Mouse (Mus musculus): ENCODE data around the gene Fnip2.

The Fnip2 gene

GRCm38 (mm10) chr3:79564875-79565606, 2.6 kb downstream of the Fnip2 start:
- no peak for DNase-seq (ENCODE audit: low spot score)

- no peak for DNase-seq (ENCODE audit: low spot score)
These were observed 4.1 kb downstream of the Fnip2 start for GRCm38 (mm10) chr3:79563511-79563910.

- DNase-seq (ENCODE audit: low spot score): no peak
These were observed 5.5 kb downstream of the Fnip2 start for GRCm38 (mm10) chr3:79561784-79562715.

GRCm38 (mm10) chr3:79560555-79560954, 7.0 kb downstream of the Fnip2 start:
- no peak for DNase-seq (ENCODE audit: low spot score)

GRCm38 (mm10) chr3:79559773-79560045, 7.9 kb downstream of the Fnip2 start:
- no peak for DNase-seq (ENCODE audit: low spot score)

- DNase-seq (ENCODE audit: low spot score): no peak
These were observed 8.4 kb downstream of the Fnip2 start for GRCm38 (mm10) chr3:79559021-79559772.

GRCm38 (mm10) chr3:79555061-79555460, 12.5 kb downstream of the Fnip2 start:
- DNase-seq (ENCODE audit: low spot score): no peak

GRCm38 (mm10) chr3:79553779-79554178, 13.8 kb downstream of the Fnip2 start:
- DNase-seq (ENCODE audit: low spot score): no peak

GRCm38 (mm10) chr3:79551826-79552552, 15.6 kb downstream of the Fnip2 start:
- DNase-seq (ENCODE audit: low spot score): no peak

- DNase-seq (ENCODE audit: low spot score): no peak
These were observed 17.7 kb downstream of the Fnip2 start for GRCm38 (mm10) chr3:79549751-79550393.

GRCm38 (mm10) chr3:79548681-79549437, 18.7 kb downstream of the Fnip2 start:
- DNase-seq (ENCODE audit: low spot score): no peak

- DNase-seq (ENCODE audit: low spot score): no peak
These were observed 25.0 kb downstream of the Fnip2 start for GRCm38 (mm10) chr3:79542585-79542984.

- no peak for DNase-seq (ENCODE audit: low spot score)
These were observed 27.9 kb downstream of the Fnip2 start for GRCm38 (mm10) chr3:79539656-79540055.

- no peak for DNase-seq (ENCODE audit: low spot score)
These were observed 28.5 kb downstream of the Fnip2 start for GRCm38 (mm10) chr3:79539124-79539523.

GRCm38 (mm10) chr3:79538342-79538741, 29.3 kb downstream of the Fnip2 start:
- DNase-seq (ENCODE audit: low spot score): no peak

- no peak for DNase-seq (ENCODE audit: low spot score)
These were observed 29.9 kb downstream of the Fnip2 start for GRCm38 (mm10) chr3:79537626-79538203.

GRCm38 (mm10) chr3:79537023-79537422, 30.6 kb downstream of the Fnip2 start:
- DNase-seq (ENCODE audit: low spot score): no peak

GRCm38 (mm10) chr3:79531581-79532271, 35.9 kb downstream of the Fnip2 start:
- DNase-seq (ENCODE audit: low spot score): no peak

- DNase-seq (ENCODE audit: low spot score): no peak
These were observed 38.0 kb downstream of the Fnip2 start for GRCm38 (mm10) chr3:79529499-79530096.
